Mouse (Mus musculus) adrenal gland, postnatal 36 days (tissue): Measurements from ENCODE around the gene Ugt1a5. TPM values are rescaled to one million over a fixed set of nuclear protein-coding genes. Genes with fewer than 3 reads are reported as not detected.
"Not testable (repeated sequence)": the region's sequence is repeated elsewhere in the genome, so short reads cannot be mapped to it uniquely, and the experiment has no call there.

Experiments used
- DNase-seq, 2 experiments: peaks; one replicate each; pipeline ENCODE4 v3.0.0; 2021; ENCODE audit warnings: mixed read lengths in 1 of 2
- total RNA-seq, 2 experiments: library from RNA; stranded (reverse); gene quantifications; 2 replicates each; pipeline ENCODE4 v1.2.3; 2021

The Ugt1a5 gene
- total RNA-seq, 2 experiments from 2014 or later = 0.17 to 0.20 TPM

- peak; percentile 60 to 67 for DNase-seq
Measured at GRCm38 (mm10) chr1:88224029-88224776, 58.4 kb downstream of the Ugt1a5 start.

GRCm38 (mm10) chr1:88225301-88225700 lies 59.5 kb downstream of the Ugt1a5 start:
- DNase-seq = not testable (repeated sequence)

GRCm38 (mm10) chr1:88225741-88226140 lies 59.9 kb downstream of the Ugt1a5 start:
- no peak for DNase-seq

GRCm38 (mm10) chr1:88226670-88227379 lies 61.0 kb downstream of the Ugt1a5 start, which contains the start of gene Mroh2a:
Mroh2a (plus strand) TSS chr1:88226986.
- no peak for DNase-seq

DNA sequence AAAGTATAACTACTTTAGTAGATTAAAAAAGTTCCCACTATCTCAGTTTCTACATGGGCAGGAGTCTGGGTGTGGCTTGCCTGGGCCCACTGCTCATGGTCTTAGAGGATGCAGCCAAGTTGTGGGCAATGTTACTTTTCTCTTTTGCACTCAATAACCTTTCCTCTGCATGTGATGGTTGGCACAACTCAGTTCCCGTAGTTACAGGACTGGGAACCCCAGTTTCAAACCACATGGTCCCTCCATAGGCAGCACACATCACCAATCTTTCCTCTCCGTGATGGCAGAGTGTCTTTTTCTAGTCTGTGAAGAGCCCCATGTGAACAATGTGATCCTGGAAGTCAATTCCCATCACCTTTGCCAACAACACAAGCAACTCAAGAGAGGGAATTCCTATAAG lies 61.7 kb downstream of the Ugt1a5 start:
- no peak for DNase-seq

DNA sequence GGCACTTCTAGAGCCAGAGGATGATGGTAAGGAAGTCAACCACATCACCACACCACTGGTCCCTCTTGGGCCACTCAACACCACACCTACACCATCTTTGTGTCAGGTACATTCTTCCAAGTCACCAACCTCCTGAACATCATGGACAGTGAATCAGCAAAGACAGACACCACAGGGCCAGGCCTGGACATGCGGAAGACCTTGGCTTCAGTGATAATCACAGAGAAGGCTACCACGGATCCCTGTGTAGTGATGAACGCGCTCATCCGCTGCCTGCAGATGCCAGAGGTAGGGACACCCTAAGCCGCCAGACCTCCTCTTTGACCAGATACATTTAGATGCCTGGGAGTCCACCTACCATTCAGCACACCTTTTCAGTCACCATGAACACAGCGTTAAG lies 62.3 kb downstream of the Ugt1a5 start:
- no peak for DNase-seq

DNA sequence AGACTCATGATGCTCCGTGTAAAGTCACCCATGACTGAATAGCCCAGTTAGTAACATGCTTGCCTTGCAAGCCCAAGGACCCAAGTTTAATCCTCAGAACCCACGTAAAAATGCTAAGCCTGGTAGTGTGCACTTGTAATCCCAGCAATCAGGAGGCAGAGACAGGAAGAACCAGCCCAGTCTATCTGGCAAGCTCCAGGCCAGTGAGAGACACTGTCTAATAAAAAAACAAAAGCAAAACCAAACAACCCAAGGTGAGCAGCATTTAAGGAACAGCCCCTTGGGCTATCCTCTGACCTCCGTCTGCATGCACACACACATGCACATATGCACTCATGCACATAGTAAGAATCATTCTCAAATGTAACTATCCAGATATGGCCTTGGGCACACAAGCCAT lies 63.8 kb downstream of the Ugt1a5 start:
- no peak for DNase-seq

DNA sequence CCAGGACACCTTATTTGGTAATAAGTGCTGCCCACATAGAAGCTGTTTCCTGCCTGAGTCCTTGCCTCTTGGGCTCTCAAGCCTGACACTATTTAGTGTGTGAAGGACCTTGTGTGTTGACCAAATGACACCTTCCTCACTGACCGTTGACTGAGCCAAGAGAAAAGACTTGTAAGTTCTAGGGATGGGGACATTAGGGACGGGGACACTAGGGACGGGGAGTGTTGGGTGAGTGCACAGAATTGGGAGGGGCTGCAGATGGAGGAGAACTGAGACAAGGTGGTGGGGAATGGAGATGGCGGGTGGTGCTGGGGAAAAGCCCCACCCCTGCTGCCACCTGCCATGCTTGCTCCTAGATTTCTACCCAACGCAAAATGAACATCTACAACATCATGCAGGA lies 64.2 kb downstream of the Ugt1a5 start:
- no peak for DNase-seq

DNA sequence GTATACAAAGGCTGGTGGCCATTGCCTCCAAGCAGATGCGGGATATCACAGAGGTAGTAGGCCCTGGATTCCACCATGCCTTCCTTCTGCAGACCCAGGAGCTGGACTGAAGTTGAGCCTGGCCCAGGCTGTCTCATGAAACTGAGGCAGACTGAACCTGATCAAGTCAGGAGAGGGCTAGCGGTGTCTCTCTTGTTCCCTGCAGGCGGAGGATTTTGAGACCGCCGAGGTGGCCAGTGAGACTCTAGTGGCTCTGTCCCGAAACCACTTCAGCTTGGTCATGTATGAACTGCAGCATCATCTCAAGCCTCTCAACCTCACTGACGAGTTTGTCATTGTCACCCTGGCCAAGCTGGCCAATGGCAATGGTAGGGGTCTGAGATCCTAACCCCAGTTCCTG lies 64.6 kb downstream of the Ugt1a5 start:
- DNase-seq = no peak

- no peak for DNase-seq
Measured at GRCm38 (mm10) chr1:88230981-88231802, 65.4 kb downstream of the Ugt1a5 start.

- no peak for DNase-seq
Measured at GRCm38 (mm10) chr1:88231803-88232499, 66.1 kb downstream of the Ugt1a5 start.

- DNase-seq = no peak
Measured at GRCm38 (mm10) chr1:88232664-88233380, 67.0 kb downstream of the Ugt1a5 start.

- no peak for DNase-seq
Measured at GRCm38 (mm10) chr1:88233421-88234247, 67.8 kb downstream of the Ugt1a5 start.

- DNase-seq = no peak
Measured at GRCm38 (mm10) chr1:88234248-88234610, 68.4 kb downstream of the Ugt1a5 start.

DNA sequence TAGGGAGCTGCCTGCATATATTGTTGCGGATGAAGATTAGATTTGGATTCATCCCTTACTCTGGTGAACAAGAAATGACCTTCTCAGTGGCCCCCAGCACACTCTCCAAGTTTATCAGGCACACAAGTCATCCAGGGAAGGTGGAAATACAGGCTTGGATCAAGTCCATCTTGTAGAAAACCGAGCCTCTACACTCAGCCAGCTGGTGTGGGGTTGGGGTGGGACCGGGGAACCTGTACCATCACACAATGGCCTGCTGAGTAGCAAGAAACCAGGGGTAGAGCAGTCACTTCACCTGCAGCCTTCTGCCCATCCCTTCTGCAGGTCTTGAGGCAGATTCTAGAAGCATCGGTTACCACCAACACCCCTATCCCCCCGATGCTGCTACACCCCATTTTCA lies 68.8 kb downstream of the Ugt1a5 start:
- no peak for DNase-seq

- DNase-seq = no peak
Measured at GRCm38 (mm10) chr1:88235046-88235893, 69.5 kb downstream of the Ugt1a5 start.

DNA sequence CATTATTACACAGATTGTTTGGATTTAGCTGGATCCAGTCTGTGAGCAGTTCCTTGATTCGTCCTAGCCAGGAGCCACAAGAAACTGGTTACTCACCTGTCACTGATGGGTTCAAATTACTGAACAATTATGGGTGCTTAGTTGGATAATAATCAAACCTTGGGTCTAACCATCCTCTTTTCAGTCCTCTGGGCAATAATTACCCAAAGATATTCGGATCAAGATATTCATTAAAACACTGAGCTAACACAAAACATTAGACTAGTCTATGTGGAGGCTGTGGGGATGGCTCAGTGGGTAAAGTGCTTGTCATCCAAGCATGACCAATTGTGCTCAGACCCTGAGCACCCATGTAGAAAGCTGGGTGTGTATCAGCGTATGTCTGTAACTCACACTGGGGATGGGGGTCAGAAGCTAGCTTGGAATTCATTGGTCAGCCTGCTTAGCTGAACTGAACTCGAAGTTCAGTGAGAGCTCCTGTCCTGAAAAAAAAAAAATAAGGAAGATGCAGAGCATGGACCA lies 70.1 kb downstream of the Ugt1a5 start:
- DNase-seq = no peak

GRCm38 (mm10) chr1:88237311-88237710 lies 71.5 kb downstream of the Ugt1a5 start:
- DNase-seq = no peak

DNA sequence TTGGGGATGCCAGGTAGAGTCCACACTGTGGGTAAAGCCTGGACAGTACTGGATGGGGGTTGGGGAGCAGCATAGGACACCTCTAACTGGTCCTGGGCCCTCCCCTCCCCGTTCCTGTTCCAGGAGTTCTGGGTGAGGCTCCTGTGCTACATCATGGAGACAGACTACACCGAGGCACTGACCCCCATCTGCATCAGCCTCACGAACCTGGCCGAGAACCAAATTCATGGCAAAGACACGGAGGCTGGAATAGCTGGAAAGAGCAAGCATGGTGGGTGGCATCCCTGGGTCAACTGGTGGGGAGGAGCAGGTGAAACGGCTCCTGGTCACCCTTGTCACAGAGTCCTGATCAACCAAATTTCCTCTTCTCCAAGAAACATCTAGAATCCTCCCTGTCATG lies 73.0 kb downstream of the Ugt1a5 start:
- no peak for DNase-seq
